Mouse (Mus musculus) spleen, adult 18-20 months (tissue): Measurements from ENCODE around the gene Efcc1.

Experiments
- DNase-seq, 2 experiments: peaks; one replicate each; pipeline ENCODE4 v3.0.0; 2022; ENCODE audit warnings: mixed read lengths in 2 of 2

The Efcc1 gene

GRCm38 (mm10) chr6:87779174-87780165 is 48.8 kb downstream of the Efcc1 start:
- no peak for DNase-seq

- no peak for DNase-seq
Measured at GRCm38 (mm10) chr6:87780546-87781301, 50.1 kb downstream of the Efcc1 start.

- DNase-seq: no peak
Measured at GRCm38 (mm10) chr6:87784033-87784432, 53.4 kb downstream of the Efcc1 start.

- DNase-seq: no peak
Measured at GRCm38 (mm10) chr6:87786621-87787020, 56.0 kb downstream of the Efcc1 start.

GRCm38 (mm10) chr6:87787108-87787890 is 56.6 kb downstream of the Efcc1 start:
- no peak for DNase-seq

- DNase-seq: no peak
Measured at GRCm38 (mm10) chr6:87788266-87788895, 57.7 kb downstream of the Efcc1 start.

GRCm38 (mm10) chr6:87788896-87789587 is 58.4 kb downstream of the Efcc1 start:
- DNase-seq: no peak

GRCm38 (mm10) chr6:87789791-87790190 is 59.1 kb downstream of the Efcc1 start:
- no peak for DNase-seq

GRCm38 (mm10) chr6:87790779-87791480 is 60.3 kb downstream of the Efcc1 start:
- DNase-seq: peak in 1 of 2 experiments; percentile 30

GRCm38 (mm10) chr6:87791826-87792225 is 61.2 kb downstream of the Efcc1 start:
- DNase-seq: no peak

- DNase-seq: no peak
Measured at GRCm38 (mm10) chr6:87793821-87794510, 63.3 kb downstream of the Efcc1 start.

GRCm38 (mm10) chr6:87795385-87796150 is 64.9 kb downstream of the Efcc1 start:
- no peak for DNase-seq

GRCm38 (mm10) chr6:87796251-87796880 is 65.7 kb downstream of the Efcc1 start:
- no peak for DNase-seq

GRCm38 (mm10) chr6:87797321-87797720 is 66.7 kb downstream of the Efcc1 start:
- DNase-seq: no peak

GRCm38 (mm10) chr6:87799576-87799975 is 68.9 kb downstream of the Efcc1 start:
- no peak for DNase-seq

GRCm38 (mm10) chr6:87802462-87802861 is 71.8 kb downstream of the Efcc1 start:
- DNase-seq: no peak

- DNase-seq: no peak
Measured at GRCm38 (mm10) chr6:87804036-87804435, 73.4 kb downstream of the Efcc1 start.

GRCm38 (mm10) chr6:87804886-87805285 is 74.2 kb downstream of the Efcc1 start:
- DNase-seq: no peak

- DNase-seq: no peak
Measured at GRCm38 (mm10) chr6:87805448-87805847, 74.8 kb downstream of the Efcc1 start.
